Mouse (Mus musculus) C2C12 (cell line): Measurements from ENCODE around the gene Dennd6a.

Source experiments
- CTCF ChIP-seq: IDR thresholded peaks from one replicate; pipeline ENCODE4 v1.5.1; 2011; ENCODE audit not compliant: control insufficient read depth, insufficient read depth, insufficient read length
- MYOD1 ChIP-seq: IDR thresholded peaks from one replicate; pipeline ENCODE4 v1.6.1; 2011; ENCODE audit warnings: low read depth; ENCODE audit not compliant: control insufficient read depth, insufficient read length
- USF1 ChIP-seq: IDR thresholded peaks from one replicate; pipeline ENCODE4 v1.6.1; 2011; ENCODE audit warnings: low read depth, mild to moderate bottlenecking, control low read depth, moderate library complexity

- no peak for TF ChIP-seq CTCF
- no peak for TF ChIP-seq MYOD1
- no peak for TF ChIP-seq USF1
These were observed 40.4 kb upstream of the Dennd6a start for GRCm38 (mm10) chr14:26533267-26533666.
